Mouse (Mus musculus) erythroblast, embryonic 14.5 days (primary cell): Measurements from ENCODE around the gene Armcx2. TPM values are rescaled to one million over a fixed set of nuclear protein-coding genes. Genes with fewer than 3 reads are reported as not detected.
"Not testable (repeated sequence)": the region's sequence is repeated elsewhere in the genome, so short reads cannot be mapped to it uniquely, and the experiment has no call there.

ENCODE experiments used
- H3K27me3 ChIP-seq: 2 replicates; pipeline ENCODE4 v1.6.1; 2012; ENCODE audit warnings: inconsistent platforms; ENCODE audit not compliant: control insufficient read depth
- H3K36me3 ChIP-seq: 2 replicates; pipeline ENCODE4 v1.6.1; 2012; ENCODE audit warnings: mild to moderate bottlenecking, inconsistent platforms; ENCODE audit not compliant: control insufficient read depth
- H3K4me1 ChIP-seq: 2 replicates; pipeline ENCODE4 v1.6.1; 2012; ENCODE audit warnings: inconsistent platforms; ENCODE audit not compliant: control insufficient read depth
- H3K4me3 ChIP-seq: replicated peaks from 2 replicates; pipeline ENCODE3; 2012; ENCODE audit warnings: moderate library complexity, mild to moderate bottlenecking, inconsistent platforms
- H3K9me3 ChIP-seq: 2 replicates; pipeline ENCODE4 v1.6.1; 2012; ENCODE audit warnings: low read length, inconsistent platforms, mixed read lengths; ENCODE audit not compliant: control insufficient read depth
- GATA1 ChIP-seq: IDR thresholded peaks from 2 replicates; pipeline ENCODE4 v1.6.1; 2012; ENCODE audit warnings: low read length, inconsistent platforms, mixed read lengths
- TAL1 ChIP-seq: IDR thresholded peaks from 3 replicates; pipeline ENCODE4 v1.6.1; 2012; ENCODE audit warnings: low read length, inconsistent platforms, mixed read lengths
- polyA plus RNA-seq: library from polyadenylated mRNA; stranded (reverse); fragments of >175 nt; gene quantifications from 2 replicates; pipeline ENCODE4 v1.2.3, GENCODE M21; 2012

Armcx2 gene
- 0.04 and 0.10 TPM in 2 replicates for polyA plus RNA-seq

- Histone ChIP-seq H3K9me3 (no peaks in the 10 kb centered on the region), H3K4me1 (peaks cover 13% of the 10 kb centered on the region), H3K36me3 (no peaks in the 10 kb centered on the region; the same call in 1 of the 2 replicates), H3K27me3 (peaks cover 3% of the 10 kb centered on the region), H3K4me3 (peak within 1 kb of the TSS; percentile 57)
- no peak for TF ChIP-seq GATA1
- no peak for TF ChIP-seq TAL1
Observed at GRCm38 (mm10) chrX:134808755-134809224, at the start of gene Armcx2. Gene Armcx2 (minus strand): TSS chrX:134809221.

- H3K27me3 ChIP-seq, result no peaks in the 10 kb centered on the region
- no peak overlapping the region for H3K4me3 ChIP-seq
- no peaks in the 10 kb centered on the region for H3K9me3 ChIP-seq
- no peak for TF ChIP-seq TAL1
- TF ChIP-seq GATA1, result no peak
- no peaks in the 10 kb centered on the region for H3K36me3 ChIP-seq
- no peaks in the 10 kb centered on the region for H3K4me1 ChIP-seq
Observed at GRCm38 (mm10) chrX:134849662-134850061, 40.6 kb upstream of the Armcx2 start.

DNA sequence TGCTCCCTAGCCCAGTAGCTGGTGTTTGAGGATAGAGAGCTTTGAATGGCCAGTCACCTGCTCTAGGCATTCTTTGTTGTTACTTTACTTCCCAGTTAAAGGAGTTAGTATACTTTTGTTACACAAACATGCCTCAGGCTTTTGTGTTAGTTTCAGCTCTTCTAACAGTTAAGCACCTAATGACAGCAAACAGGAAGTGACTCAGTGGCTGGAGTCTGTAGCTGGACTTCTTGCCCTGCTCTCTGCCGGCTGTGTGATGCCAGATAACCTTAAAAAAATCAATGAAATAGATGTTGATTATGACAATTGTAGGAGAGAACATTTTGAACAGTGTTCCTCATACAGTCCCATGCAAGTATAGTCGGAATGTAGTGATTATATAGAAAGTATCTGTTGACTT lies 35.4 kb upstream of the Armcx2 start:
- Histone ChIP-seq H3K9me3 (no peaks in the 10 kb centered on the region), H3K4me3 (no peak overlapping the region), H3K4me1 (no peaks in the 10 kb centered on the region), H3K36me3 (no peaks in the 10 kb centered on the region), H3K27me3 (no peaks in the 10 kb centered on the region)
- TF ChIP-seq GATA1 (no peak), TAL1 (no peak)

DNA sequence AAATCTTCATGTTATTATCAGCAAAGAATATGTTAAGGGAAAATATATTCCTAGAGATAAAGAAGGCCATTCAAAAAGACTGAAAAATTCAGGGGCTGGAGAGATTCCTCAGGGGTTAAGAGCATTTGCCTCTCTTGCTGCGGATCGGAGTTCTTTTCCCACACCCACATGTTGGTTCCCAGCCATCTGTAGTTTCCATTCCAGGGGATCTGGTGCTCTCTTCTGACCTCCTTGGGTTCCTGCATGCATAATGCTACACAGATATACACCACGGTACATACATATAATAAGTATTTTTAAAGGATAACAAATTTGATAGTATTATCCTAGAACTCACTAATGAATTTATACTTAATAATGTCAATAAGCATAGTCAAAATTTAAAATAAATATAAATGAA lies 21.5 kb upstream of the Armcx2 start:
- Histone ChIP-seq H3K4me3 (no peak overlapping the region), H3K9me3 (no peaks in the 10 kb centered on the region), H3K27me3 (no peaks in the 10 kb centered on the region), H3K4me1 (no peaks in the 10 kb centered on the region), H3K36me3 (no peaks in the 10 kb centered on the region)
- TF ChIP-seq GATA1, result no peak
- TF ChIP-seq TAL1, result no peak

- H3K36me3 ChIP-seq, result no peaks in the 10 kb centered on the region; the same call in 1 of the 2 replicates
- TF ChIP-seq TAL1, result no peak
- TF ChIP-seq GATA1, result no peak
- peaks cover 13% of the 10 kb centered on the region for H3K4me1 ChIP-seq
- H3K27me3 ChIP-seq, result peaks cover 3% of the 10 kb centered on the region
- H3K9me3 ChIP-seq, result no peaks in the 10 kb centered on the region
- peak overlapping the region; percentile 57 for H3K4me3 ChIP-seq
Observed at GRCm38 (mm10) chrX:134807833-134808754, 927 bp downstream of the Armcx2 start.

DNA sequence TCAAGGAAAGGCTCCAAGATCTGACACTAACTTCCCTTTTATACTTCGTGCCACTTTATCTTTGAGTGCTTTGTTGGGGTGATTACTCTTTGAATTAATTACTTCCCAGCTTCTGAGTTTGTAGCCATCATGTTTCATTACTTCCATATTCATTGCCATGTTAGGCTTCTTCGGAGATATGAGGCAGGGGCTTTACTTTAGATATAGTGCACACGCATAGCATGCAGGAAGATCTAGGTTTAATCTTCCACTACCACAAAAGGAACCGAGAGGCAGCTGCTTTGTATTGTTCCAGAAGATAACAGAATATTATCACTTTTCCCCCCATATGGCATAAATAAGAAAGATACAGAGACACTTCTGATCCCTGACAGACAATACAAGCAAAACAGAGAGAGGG lies 21.3 kb downstream of the Armcx2 start:
- Histone ChIP-seq H3K4me1 (peaks cover 2% of the 10 kb centered on the region), H3K9me3 (no peaks in the 10 kb centered on the region), H3K36me3 (no peaks in the 10 kb centered on the region), H3K27me3 (no peaks in the 10 kb centered on the region), H3K4me3 (no peak overlapping the region)
- TF ChIP-seq TAL1 (no peak), GATA1 (no peak)

GRCm38 (mm10) chrX:134763428-134764198 lies 45.4 kb downstream of the Armcx2 start:
- H3K36me3 ChIP-seq, H3K9me3 ChIP-seq, H3K27me3 ChIP-seq, H3K4me1 ChIP-seq, H3K4me3 ChIP-seq: not testable (repeated sequence)

GRCm38 (mm10) chrX:134757293-134757995 lies 51.6 kb downstream of the Armcx2 start:
- Histone ChIP-seq H3K4me3 (peak overlapping the region; percentile 74), H3K36me3 (no peaks in the 10 kb centered on the region), H3K4me1 (peaks cover 16% of the 10 kb centered on the region), H3K9me3 (no peaks in the 10 kb centered on the region), H3K27me3 (no peaks in the 10 kb centered on the region; the same call in 1 of the 2 replicates)
- TF ChIP-seq TAL1 (no peak), GATA1 (no peak)
